Mouse (Mus musculus) MEL (cell line): ENCODE data around the gene Znhit1. TPM values are rescaled to one million over a fixed set of nuclear protein-coding genes. Genes with fewer than 3 reads are reported as not detected.

Source experiments
- DNase-seq: peaks from one replicate; pipeline ENCODE4 v3.0.0; 2011; ENCODE audit warnings: low read depth, low spot score
- H3K27ac ChIP-seq: 2 replicates; pipeline ENCODE4 v1.5.1; 2012; ENCODE audit warnings: low read depth, mild to moderate bottlenecking, control low read depth, low read length, moderate library complexity; ENCODE audit not compliant: control insufficient read depth
- H3K27me3 ChIP-seq, 2 experiments: fragments of 150-350 bp in 1 of 2; sonication (generic) in 1 of 2; 2 replicates each; pipeline ENCODE4 v1.6.1; 2012; ENCODE audit warnings: low read length in 2 of 2, mild to moderate bottlenecking in 2 of 2, improper control_type of control experiment in 1 of 2, moderate library complexity in 1 of 2; ENCODE audit not compliant: insufficient read depth in 2 of 2, control insufficient read depth in 1 of 2
- H3K36me3 ChIP-seq, 2 experiments: 2 replicates each; pipeline ENCODE4 v1.6.1; 2012 to 2014; ENCODE audit warnings: low read length in 2 of 2, improper control_type of control experiment in 1 of 2, inconsistent platforms in 1 of 2, mild to moderate bottlenecking in 1 of 2; ENCODE audit not compliant: insufficient read depth in 2 of 2, control insufficient read depth in 1 of 2
- H3K4me1 ChIP-seq, 2 experiments: fragments of 150-350 bp in 1 of 2; sonication (generic) in 1 of 2; 2 replicates each; pipeline ENCODE4 v1.6.1; 2012; ENCODE audit warnings: low read length in 2 of 2, improper control_type of control experiment in 1 of 2, mild to moderate bottlenecking in 1 of 2; ENCODE audit not compliant: insufficient read depth in 2 of 2, control insufficient read depth in 1 of 2
- H3K4me3 ChIP-seq, 2 experiments: fragments of 150-350 bp in 1 of 2; sonication (generic) in 1 of 2; 2 replicates each; pipeline ENCODE4 v1.5.1; 2012; ENCODE audit warnings: low read depth in 2 of 2, low read length in 2 of 2, mild to moderate bottlenecking in 2 of 2, moderate library complexity in 2 of 2, control low read depth in 1 of 2, improper control_type of control experiment in 1 of 2; ENCODE audit not compliant: control insufficient read depth in 1 of 2, insufficient read depth in 1 of 2
- H3K79me2 ChIP-seq: 2 replicates; pipeline ENCODE4 v1.6.1; 2012; ENCODE audit warnings: mild to moderate bottlenecking, low read length, moderate library complexity; ENCODE audit not compliant: control insufficient read depth, poor library complexity, insufficient read depth
- H3K9ac ChIP-seq: 2 replicates; pipeline ENCODE4 v1.6.1; 2012; ENCODE audit warnings: low read depth, mild to moderate bottlenecking, control low read depth, low read length, moderate library complexity; ENCODE audit not compliant: control insufficient read depth, poor library complexity, severe bottlenecking
- H3K9me3 ChIP-seq: fragments of 150-350 bp; sonication (generic); replicated peaks from 2 replicates; pipeline ENCODE4 v1.6.1; 2012; ENCODE audit warnings: mild to moderate bottlenecking, low read length, improper control_type of control experiment, moderate library complexity; ENCODE audit not compliant: insufficient read depth
- CHD1 ChIP-seq: IDR thresholded peaks from 2 replicates; pipeline ENCODE4 v1.6.1; 2012; ENCODE audit warnings: low read depth, mild to moderate bottlenecking, inconsistent platforms, low read length, improper control_type of control experiment
- CHD2 ChIP-seq: IDR thresholded peaks from 2 replicates; pipeline ENCODE4 v1.6.1; 2011; ENCODE audit warnings: low read length, improper control_type of control experiment
- EP300 ChIP-seq, 2 experiments: IDR thresholded peaks; 2 replicates each; pipeline ENCODE4 v1.6.1; 2011; ENCODE audit warnings: improper control_type of control experiment in 2 of 2, low read length in 2 of 2, low read depth in 1 of 2, mild to moderate bottlenecking in 1 of 2
- ETS1 ChIP-seq: IDR thresholded peaks from 2 replicates; pipeline ENCODE4 v1.6.1; 2012; ENCODE audit warnings: low read depth, mild to moderate bottlenecking, inconsistent platforms, low read length, improper control_type of control experiment, moderate library complexity
- GABPA ChIP-seq: IDR thresholded peaks from 2 replicates; pipeline ENCODE4 v1.6.1; 2012; ENCODE audit warnings: low read depth, mild to moderate bottlenecking, inconsistent platforms, low read length, improper control_type of control experiment, moderate library complexity
- GATA1 ChIP-seq: IDR thresholded peaks from 2 replicates; pipeline ENCODE4 v1.6.1; 2011; ENCODE audit warnings: low read depth, low read length, improper control_type of control experiment
- HCFC1 ChIP-seq: IDR thresholded peaks from 2 replicates; pipeline ENCODE4 v1.6.1; 2012; ENCODE audit warnings: low read depth, mild to moderate bottlenecking, inconsistent platforms, low read length, improper control_type of control experiment, moderate library complexity
- JUND ChIP-seq: IDR thresholded peaks from 2 replicates; pipeline ENCODE4 v1.6.1; 2011; ENCODE audit warnings: low read depth, mild to moderate bottlenecking, improper control_type of control experiment, low read length
- KAT2A ChIP-seq: conservative IDR thresholded peaks from 2 replicates; pipeline ENCODE4 v1.6.1; 2012; ENCODE audit warnings: low read depth, low read length, improper control_type of control experiment, inconsistent platforms
- MYB ChIP-seq: IDR thresholded peaks from 2 replicates; pipeline ENCODE4 v1.6.1; 2011; ENCODE audit warnings: mild to moderate bottlenecking, low read depth, low read length, improper control_type of control experiment
- MYC ChIP-seq: IDR thresholded peaks from 2 replicates; pipeline ENCODE4 v1.6.1; 2011; ENCODE audit warnings: low read depth, mild to moderate bottlenecking, low read length, improper control_type of control experiment, moderate library complexity
- NRF1 ChIP-seq: IDR thresholded peaks from 2 replicates; pipeline ENCODE4 v1.6.1; 2014; ENCODE audit warnings: low read depth, mild to moderate bottlenecking, inconsistent platforms, low read length, improper control_type of control experiment, moderate library complexity; ENCODE audit not compliant: poor library complexity, insufficient read depth, severe bottlenecking
- POLR2A ChIP-seq, 2 experiments: IDR thresholded peaks; 2 replicates each; pipeline ENCODE4 v1.6.1; 2011 to 2012; ENCODE audit warnings: low read length in 2 of 2, mild to moderate bottlenecking in 2 of 2, control low read depth in 1 of 2, improper control_type of control experiment in 1 of 2, low read depth in 1 of 2, moderate library complexity in 1 of 2; ENCODE audit not compliant: control insufficient read depth in 1 of 2, insufficient read depth in 1 of 2, poor library complexity in 1 of 2
- SIN3A ChIP-seq: IDR thresholded peaks from 2 replicates; pipeline ENCODE4 v1.6.1; 2012; ENCODE audit warnings: low read length, improper control_type of control experiment, inconsistent platforms
- SMC3 ChIP-seq: IDR thresholded peaks from 2 replicates; pipeline ENCODE4 v1.6.1; 2011; ENCODE audit warnings: low read depth, low read length, improper control_type of control experiment
- TBP ChIP-seq: IDR thresholded peaks from 2 replicates; pipeline ENCODE4 v1.8.0; 2011; ENCODE audit warnings: low read depth, low read length, improper control_type of control experiment
- UBTF ChIP-seq: IDR thresholded peaks from 2 replicates; pipeline ENCODE4 v1.6.1; 2012; ENCODE audit warnings: low read depth, mild to moderate bottlenecking, inconsistent platforms, low read length, improper control_type of control experiment, moderate library complexity, borderline replicate concordance; ENCODE audit not compliant: insufficient read depth
- USF1 ChIP-seq: IDR thresholded peaks from 2 replicates; pipeline ENCODE4 v1.6.1; 2014; ENCODE audit warnings: low read depth, mild to moderate bottlenecking, inconsistent platforms, low read length, improper control_type of control experiment, moderate library complexity
- USF2 ChIP-seq, 2 experiments: IDR thresholded peaks; 2 replicates each; pipeline ENCODE4 v1.6.1; 2011 to 2012; ENCODE audit warnings: improper control_type of control experiment in 2 of 2, low read length in 2 of 2, borderline replicate concordance in 1 of 2, inconsistent platforms in 1 of 2, low read depth in 1 of 2, mild to moderate bottlenecking in 1 of 2; ENCODE audit not compliant: insufficient read depth in 1 of 2
- ZC3H11A ChIP-seq: IDR thresholded peaks from 2 replicates; pipeline ENCODE4 v1.6.1; 2012; ENCODE audit warnings: low read depth, mild to moderate bottlenecking, inconsistent platforms, low read length, improper control_type of control experiment
- polyA plus RNA-seq, 2 experiments: library from polyadenylated mRNA; stranded (reverse) in 1 of 2; unstranded in 1 of 2; fragments of >175 nt in 1 of 2; fragments of >200 nt in 1 of 2; gene quantifications; 2 replicates each; pipeline versions ENCODE4 v1.2.1 to v1.2.4; 2012; ENCODE audit warnings: low replicate concordance in 2 of 2, low read depth in 1 of 2; ENCODE audit not compliant: insufficient read length in 2 of 2, insufficient read depth in 1 of 2, missing spikeins in 1 of 2
- total RNA-seq: library from RNA; depleted of rRNA; stranded (reverse); fragments of 300-350 nt; gene quantifications from 2 replicates; pipeline ENCODE4 v1.2.3, GENCODE M21; 2012

Gene Znhit1
- total and polyA plus RNA-seq, 3 experiments, result 56.6 to 123 TPM; not detected in 1

DNA sequence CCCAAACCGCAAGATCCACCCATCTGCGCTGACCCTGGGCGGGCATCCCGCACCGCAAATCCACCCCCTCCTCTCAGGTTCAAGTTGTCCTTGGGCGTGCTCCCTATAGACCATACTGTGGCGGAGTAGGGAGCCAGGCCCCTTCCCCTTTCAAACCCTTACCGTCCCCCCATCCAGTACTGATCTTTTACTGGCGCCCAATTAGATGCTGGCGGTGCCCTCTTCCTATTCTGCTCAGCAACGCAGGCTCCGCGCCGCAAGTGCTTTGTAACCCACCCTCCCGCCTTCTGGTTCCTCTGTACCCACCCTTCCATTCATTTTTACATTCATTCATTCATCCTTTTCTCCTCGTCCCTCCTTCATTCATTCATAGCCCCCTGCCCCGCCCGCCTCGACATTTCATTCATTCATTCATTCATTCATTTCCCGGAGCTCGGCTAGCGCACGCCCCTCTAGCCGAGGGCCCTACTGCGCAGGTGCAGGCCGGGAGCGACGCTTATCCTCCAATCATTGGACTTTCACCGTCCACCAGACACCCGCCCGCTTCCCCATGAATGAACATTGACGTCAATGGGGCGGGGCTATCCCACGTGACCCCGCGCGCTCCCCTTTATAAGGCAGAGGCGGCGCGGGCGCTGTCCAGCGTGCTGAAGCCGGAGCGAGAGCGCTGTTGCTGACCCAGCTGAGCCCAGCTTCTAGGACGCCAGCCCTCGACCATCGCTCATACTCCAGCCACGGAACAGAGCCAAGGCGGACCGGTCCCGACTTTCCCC lies 42.0 kb upstream of the Znhit1 start (continued):
- TF ChIP-seq KAT2A, result no peak; the same call in 1 of the 2 replicates
- TF ChIP-seq NRF1, result peak; percentile 84
- TF ChIP-seq USF1, result peak; percentile 97
- no peak for TF ChIP-seq CHD1
- 0 out of 2 replicates have a peak, but pooled peaks have one; percentile 25 for TF ChIP-seq ZC3H11A
- no peak for TF ChIP-seq SMC3
- TF ChIP-seq MYC, result no peak
- no peak for TF ChIP-seq JUND
- TF ChIP-seq SIN3A, result peak; percentile 99

- H3K27ac ChIP-seq, result no peak overlapping the region
- H3K9me3 ChIP-seq, result no peaks in the 10 kb centered on the region
- no peak for DNase-seq
- peaks cover 0 to 3% of the 10 kb centered on the region in 2 experiments; a peak in 2 of 4 replicates for H3K27me3 ChIP-seq
- H3K4me3 ChIP-seq, result peak overlapping the region in 1 of 2 experiments; percentile 46; a peak in 1 of 4 replicates
- H3K36me3 ChIP-seq, result peaks cover 0 to 6% of the 10 kb centered on the region in 2 experiments; a peak in 2 of 4 replicates
- peak overlapping the region; percentile 5 for H3K9ac ChIP-seq
- peaks cover 3 to 13% of the 10 kb centered on the region in 2 experiments; a peak in 2 of 4 replicates for H3K4me1 ChIP-seq
- TF ChIP-seq POLR2A (IDR thresholded peaks at IDR 0.05; ENCODE audit: control insufficient read depth in 1 of 2, insufficient read depth in 1 of 2, low read depth in 1 of 2, low read length in 2 of 2, poor library complexity in 1 of 2) (no peak), ETS1 (no peak), GABPA (no peak), EP300 (IDR thresholded peaks at IDR 0.05; ENCODE audit: low read depth in 1 of 2, low read length in 2 of 2) (no peak), UBTF (no peak), USF2 (IDR thresholded peaks at IDR 0.05; ENCODE audit: borderline replicate concordance in 1 of 2, insufficient read depth in 1 of 2, low read depth in 1 of 2, low read length in 2 of 2) (no peak), HCFC1 (no peak), ZC3H11A (no peak), KAT2A (no peak), TBP (no peak), CHD2 (no peak), MYB (no peak), GATA1 (no peak)
- no peaks in the 10 kb centered on the region; the same call in 1 of the 2 replicates for H3K79me2 ChIP-seq
These were observed 41.4 kb upstream of the Znhit1 start for GRCm38 (mm10) chr5:137029273-137029585.
